Mouse (Mus musculus) ES-Bruce4 (cell line): ENCODE results near the gene Rps28. TPM values are rescaled to one million over a fixed set of nuclear protein-coding genes. Genes with fewer than 3 reads are reported as not detected.
A peak's percentile ranks its signal among the peaks of the same experiment; 100 is the strongest.

ENCODE experiments used
- H3K27ac ChIP-seq: 2 replicates; pipeline ENCODE4 v1.5.1; 2012; ENCODE audit warnings: low read length, inconsistent platforms; ENCODE audit not compliant: insufficient read depth
- H3K27me3 ChIP-seq: 2 replicates; pipeline ENCODE4 v1.6.1; 2012; ENCODE audit warnings: mild to moderate bottlenecking, low read length, inconsistent platforms; ENCODE audit not compliant: control insufficient read depth, poor library complexity, insufficient read depth, severe bottlenecking
- H3K36me3 ChIP-seq: 2 replicates; pipeline ENCODE4 v1.6.1; 2012; ENCODE audit warnings: inconsistent platforms, mild to moderate bottlenecking, low read length, moderate library complexity; ENCODE audit not compliant: control insufficient read depth, poor library complexity, insufficient read depth, severe bottlenecking
- H3K4me1 ChIP-seq: one replicate; pipeline ENCODE4 v1.8.1; 2011; ENCODE audit warnings: low read length; ENCODE audit not compliant: control insufficient read depth, insufficient read depth
- H3K4me3 ChIP-seq: 2 replicates; pipeline ENCODE4 v1.5.1; 2011; ENCODE audit warnings: low read depth, mild to moderate bottlenecking, low read length
- H3K9ac ChIP-seq: 2 replicates; pipeline ENCODE4 v1.6.1; 2012; ENCODE audit warnings: low read depth, mild to moderate bottlenecking, inconsistent platforms; ENCODE audit not compliant: poor library complexity, severe bottlenecking
- H3K9me3 ChIP-seq: replicated peaks from 2 replicates; pipeline ENCODE4 v1.6.1; 2012; ENCODE audit warnings: mild to moderate bottlenecking, low read length, inconsistent platforms; ENCODE audit not compliant: control insufficient read depth, poor library complexity, insufficient read depth, severe bottlenecking
- CTCF ChIP-seq: IDR thresholded peaks from one replicate; pipeline ENCODE4 v1.8.1; 2011; ENCODE audit warnings: low read depth, low read length
- EP300 ChIP-seq: IDR thresholded peaks from 2 replicates; pipeline ENCODE4 v1.6.1; 2011; ENCODE audit warnings: low read depth, low read length; ENCODE audit not compliant: insufficient read depth
- POLR2A ChIP-seq: IDR thresholded peaks from one replicate; pipeline ENCODE4 v1.8.1; 2011; ENCODE audit warnings: low read length; ENCODE audit not compliant: insufficient read depth
- polyA plus RNA-seq: library from polyadenylated mRNA; stranded (reverse); fragments of >200 nt; gene quantifications from 2 replicates; pipeline ENCODE4 v1.2.4, GENCODE M21; 2011; ENCODE audit warnings: low read depth; ENCODE audit not compliant: missing spikeins, insufficient read depth, insufficient read length

Gene Rps28
- polyA plus RNA-seq, 1 experiment = 3,700 TPM

DNA sequence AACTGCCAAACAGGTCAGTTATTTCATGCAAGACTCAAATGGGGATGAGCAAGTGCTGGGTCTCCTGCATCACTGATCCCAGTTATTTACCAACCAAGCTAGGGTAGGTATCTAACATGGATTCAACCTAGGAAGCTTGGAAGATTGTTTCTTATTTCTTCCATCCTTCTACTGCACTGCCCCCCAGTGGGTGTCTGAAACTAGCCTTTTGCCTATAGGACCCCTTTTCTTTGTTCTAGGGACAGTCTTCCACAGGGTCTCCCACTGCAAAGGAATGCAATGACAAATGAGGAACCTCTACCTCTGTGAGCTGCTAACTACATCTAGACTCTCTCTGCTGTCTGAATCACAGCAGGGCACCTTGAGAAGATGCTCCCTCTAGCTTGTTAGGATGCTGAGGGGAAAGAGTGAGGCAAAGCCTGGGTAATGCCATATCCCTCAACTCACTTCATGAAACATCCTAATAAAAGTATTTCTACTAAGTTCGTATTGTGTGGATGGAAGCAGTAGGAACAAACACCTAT lies 1.9 kb downstream of the Rps28 start:
- peak overlapping the region; percentile 90 for H3K9ac ChIP-seq
- peak overlapping the region; percentile 48 for H3K4me3 ChIP-seq

DNA sequence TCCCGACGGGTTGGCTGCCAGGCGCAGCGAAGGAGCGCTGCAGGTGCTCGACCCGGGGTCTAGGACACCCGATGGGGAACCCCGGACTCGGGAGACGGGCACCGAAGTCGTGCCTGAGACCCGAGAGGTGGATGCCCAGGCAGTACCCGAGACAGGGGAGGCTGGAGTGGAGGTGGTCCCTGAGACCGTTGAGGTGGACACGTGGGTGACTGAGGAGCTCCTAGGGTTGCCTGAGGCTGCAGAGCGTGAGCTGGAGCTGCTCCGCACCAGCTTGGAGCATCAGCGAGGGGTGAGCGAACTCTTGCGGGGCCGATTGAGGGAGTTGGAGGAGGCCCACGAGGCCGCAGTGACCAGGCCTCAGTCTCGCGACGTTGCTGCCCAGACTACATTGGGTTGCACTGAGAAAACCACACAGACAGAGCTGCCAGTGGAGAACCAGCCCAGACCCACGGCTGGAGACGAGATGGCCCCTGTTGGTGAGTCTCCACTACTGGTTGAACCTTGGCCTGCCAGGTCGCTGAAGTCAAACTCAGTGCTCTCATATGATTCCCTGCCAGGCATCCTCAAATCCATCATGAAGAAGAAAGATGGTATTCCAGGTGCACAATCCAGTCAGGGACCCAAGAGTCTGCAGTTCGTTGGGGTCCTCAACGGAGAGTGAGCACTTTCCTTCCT lies 6.3 kb downstream of the Rps28 start:
- no peaks in the 10 kb centered on the region for H3K27me3 ChIP-seq
- H3K36me3 ChIP-seq = peaks cover 31% of the 10 kb centered on the region
- TF ChIP-seq EP300 = no peak
- TF ChIP-seq CTCF = no peak
- no peak for TF ChIP-seq POLR2A
- H3K4me1 ChIP-seq = peaks cover 2% of the 10 kb centered on the region
- no peaks in the 10 kb centered on the region for H3K9me3 ChIP-seq
- H3K9ac ChIP-seq = peak overlapping the region; percentile 74
- H3K27ac ChIP-seq = peak overlapping the region; percentile 59
- H3K4me3 ChIP-seq = peak overlapping the region; percentile 58

More for the DNA sequence above, 1.9 kb downstream of the Rps28 start:
- Histone ChIP-seq H3K27me3 (no peaks in the 10 kb centered on the region), H3K27ac (no peak overlapping the region), H3K36me3 (peaks cover 53% of the 10 kb centered on the region), H3K4me1 (peaks cover 2% of the 10 kb centered on the region), H3K9me3 (no peaks in the 10 kb centered on the region)
- TF ChIP-seq POLR2A = no peak
- TF ChIP-seq EP300 = no peak
- no peak for TF ChIP-seq CTCF

DNA sequence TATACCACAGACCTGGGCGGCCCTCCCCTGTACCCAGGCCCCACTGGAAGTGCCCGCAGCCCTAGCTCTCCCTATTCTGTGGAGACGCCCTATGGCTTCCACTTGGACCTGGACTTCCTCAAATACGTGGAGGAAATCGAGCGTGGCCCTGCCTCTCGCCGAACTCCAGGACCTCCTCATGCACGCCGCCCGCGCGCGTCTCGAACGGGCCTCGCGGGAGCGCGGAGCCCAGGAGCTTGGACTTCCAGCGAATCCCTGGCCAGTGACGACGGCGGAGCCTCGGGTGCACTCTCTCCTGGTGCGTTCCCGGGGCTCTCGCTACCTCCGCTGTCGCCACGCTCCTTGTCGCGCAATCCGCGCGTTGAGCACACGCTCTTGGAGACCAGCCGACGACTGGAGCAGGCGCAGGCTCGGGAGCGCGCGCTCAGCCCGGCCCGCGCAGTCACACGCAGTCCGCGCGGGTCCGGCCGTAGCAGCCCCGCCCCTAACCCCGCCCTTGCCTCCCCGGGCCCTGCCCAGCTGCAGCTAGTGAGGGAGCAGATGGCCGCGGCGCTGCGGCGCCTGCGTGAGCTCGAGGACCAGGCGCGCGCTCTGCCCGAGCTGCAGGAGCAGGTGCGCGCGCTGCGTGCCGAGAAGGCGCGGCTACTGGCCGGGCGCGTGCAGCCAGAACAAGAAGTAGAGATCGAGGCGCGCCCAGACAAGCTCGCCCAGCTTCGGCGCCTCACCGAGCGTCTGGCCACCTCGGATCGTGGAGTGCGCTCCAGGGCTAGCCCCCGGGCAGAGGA lies 7.0 kb downstream of the Rps28 start:
- TF ChIP-seq POLR2A (peak; percentile 62), CTCF (no peak), EP300 (0 out of 2 replicates have a peak, but pooled peaks have one; percentile 16)
- Histone ChIP-seq H3K4me1 (peaks cover 2% of the 10 kb centered on the region), H3K27ac (peak overlapping the region; percentile 59), H3K36me3 (peaks cover 24% of the 10 kb centered on the region), H3K27me3 (no peaks in the 10 kb centered on the region), H3K9ac (peak overlapping the region; percentile 74), H3K9me3 (no peaks in the 10 kb centered on the region), H3K4me3 (peak overlapping the region; percentile 62)

DNA sequence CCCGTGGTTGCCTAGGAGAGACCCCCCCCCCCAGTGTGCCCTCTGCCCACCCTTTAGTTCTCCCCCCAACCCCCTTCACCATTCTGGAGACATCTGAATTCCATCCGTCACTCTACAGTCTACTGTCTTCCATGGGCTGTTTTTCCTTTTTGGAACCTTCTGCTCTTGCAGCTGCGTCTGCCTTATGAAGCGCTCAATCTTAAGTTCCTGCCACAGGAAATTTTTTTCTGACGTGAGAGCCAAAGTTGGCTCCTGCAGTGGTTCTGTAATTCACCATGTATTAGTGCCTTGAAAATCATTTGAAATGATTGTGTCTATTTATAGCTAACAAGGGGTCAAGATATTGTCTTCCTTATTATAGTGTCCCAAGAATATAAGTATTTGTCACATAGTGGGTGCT lies 7.8 kb downstream of the Rps28 start:
- H3K36me3 ChIP-seq = peaks cover 16% of the 10 kb centered on the region
- H3K4me1 ChIP-seq = peaks cover 2% of the 10 kb centered on the region
- no peaks in the 10 kb centered on the region for H3K27me3 ChIP-seq
- TF ChIP-seq POLR2A = no peak
- TF ChIP-seq EP300 = no peak
- H3K27ac ChIP-seq = 0 out of 2 replicates have a peak overlapping the region, but pooled peaks have one; percentile 9
- peak overlapping the region; percentile 57 for H3K9ac ChIP-seq
- H3K9me3 ChIP-seq = no peaks in the 10 kb centered on the region
- peak overlapping the region; percentile 62 for H3K4me3 ChIP-seq

DNA sequence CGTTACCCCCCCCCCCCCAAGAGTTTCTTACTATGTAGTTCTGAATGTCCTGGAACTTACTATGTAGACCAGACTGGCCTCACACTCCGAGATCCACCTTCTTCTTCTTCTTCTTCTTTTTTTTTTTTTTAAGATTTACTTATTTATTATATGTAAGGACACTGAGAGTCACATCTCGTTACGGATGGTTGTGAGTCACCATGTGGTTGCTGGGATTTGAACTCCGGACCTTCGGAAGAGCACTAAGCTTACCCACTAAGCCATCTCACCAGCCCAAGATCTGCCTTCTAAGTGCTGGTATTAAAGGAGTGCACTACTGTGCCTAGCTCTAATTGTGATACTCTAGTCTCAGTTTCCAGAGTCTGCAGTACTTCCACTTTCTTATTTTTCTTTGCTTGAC lies 9.0 kb downstream of the Rps28 start:
- H3K27ac ChIP-seq = no peak overlapping the region
- peaks cover 2% of the 10 kb centered on the region for H3K4me1 ChIP-seq
- H3K4me3 ChIP-seq = no peak overlapping the region
- peaks cover 7% of the 10 kb centered on the region for H3K36me3 ChIP-seq
- H3K9ac ChIP-seq = no peak overlapping the region
- TF ChIP-seq EP300 (no peak), POLR2A (no peak)
- no peaks in the 10 kb centered on the region for H3K9me3 ChIP-seq
- no peaks in the 10 kb centered on the region for H3K27me3 ChIP-seq

DNA sequence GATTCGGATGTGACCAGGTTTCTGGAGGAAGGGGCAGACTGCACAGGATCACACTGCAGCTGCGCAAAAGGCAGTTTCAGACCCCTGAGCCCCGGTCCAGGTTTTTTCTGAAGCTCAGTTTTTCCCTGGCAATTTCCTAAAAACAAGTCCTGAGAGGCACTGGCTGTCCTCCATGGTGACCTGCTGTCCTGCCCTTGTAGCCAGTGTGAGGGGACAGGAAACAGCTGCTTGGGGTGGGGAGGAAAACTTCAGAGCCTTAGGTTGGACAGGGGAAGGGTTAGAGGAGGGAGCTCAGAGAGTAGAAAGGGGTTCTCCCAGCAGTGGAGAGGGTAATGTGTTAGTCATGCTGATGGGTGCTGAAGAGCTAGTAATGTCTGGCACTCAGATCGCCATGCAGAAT lies 11.4 kb downstream of the Rps28 start:
- no peaks in the 10 kb centered on the region for H3K36me3 ChIP-seq
- H3K27me3 ChIP-seq = no peaks in the 10 kb centered on the region
- no peaks in the 10 kb centered on the region for H3K9me3 ChIP-seq
- TF ChIP-seq CTCF (no peak), POLR2A (no peak), EP300 (no peak)
- no peak overlapping the region for H3K4me3 ChIP-seq
- H3K9ac ChIP-seq = no peak overlapping the region
- H3K27ac ChIP-seq = no peak overlapping the region
- no peaks in the 10 kb centered on the region for H3K4me1 ChIP-seq
